Mouse (Mus musculus): ENCODE measurements around the gene Rnd2. TPM values are rescaled to one million over a fixed set of nuclear protein-coding genes. Genes with fewer than 3 reads are reported as not detected.
"Not testable (repeated sequence)": the region's sequence is repeated elsewhere in the genome, so short reads cannot be mapped to it uniquely, and the experiment has no call there.

Gene Rnd2
- polyA plus RNA-seq, 1 experiment: 0.09 TPM

DNA sequence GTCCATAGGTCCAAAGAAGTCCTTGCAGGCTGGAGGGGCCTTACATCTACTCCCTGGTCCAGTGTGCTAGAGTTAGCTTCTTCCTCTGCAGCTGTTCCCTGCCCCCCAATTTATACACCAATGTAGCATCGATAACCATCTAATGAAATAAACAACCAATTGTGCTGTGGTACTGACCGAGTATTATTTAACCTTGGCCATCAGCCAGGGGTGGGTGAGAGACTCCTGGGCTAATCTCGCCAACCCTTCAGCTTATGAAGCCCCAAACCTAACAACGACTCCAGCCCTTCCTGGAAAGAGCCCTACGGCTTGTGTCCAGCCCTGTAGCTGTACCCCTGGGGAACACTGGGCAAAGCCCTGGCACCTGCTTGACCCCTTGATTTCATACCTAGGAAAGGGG, 9.5 kb downstream of the Rnd2 start:
- H3K9me3 ChIP-seq (ENCODE audit: control insufficient read depth, low read length): no peaks in the 10 kb centered on the region
- no peak overlapping the region for H3K4me3 ChIP-seq (replicated peaks)
- H3K4me1 ChIP-seq (ENCODE audit: control insufficient read depth): peaks cover 2% of the 10 kb centered on the region; the same call in 1 of the 2 replicates
- TF ChIP-seq GATA1 (IDR thresholded peaks at IDR 0.05; ENCODE audit: low read length) (no peak), TAL1 (IDR thresholded peaks at IDR 0.05; ENCODE audit: low read length) (no peak)
- peaks cover 42% of the 10 kb centered on the region for H3K27me3 ChIP-seq (ENCODE audit: control insufficient read depth)
- no peaks in the 10 kb centered on the region for H3K36me3 ChIP-seq (ENCODE audit: control insufficient read depth)

DNA sequence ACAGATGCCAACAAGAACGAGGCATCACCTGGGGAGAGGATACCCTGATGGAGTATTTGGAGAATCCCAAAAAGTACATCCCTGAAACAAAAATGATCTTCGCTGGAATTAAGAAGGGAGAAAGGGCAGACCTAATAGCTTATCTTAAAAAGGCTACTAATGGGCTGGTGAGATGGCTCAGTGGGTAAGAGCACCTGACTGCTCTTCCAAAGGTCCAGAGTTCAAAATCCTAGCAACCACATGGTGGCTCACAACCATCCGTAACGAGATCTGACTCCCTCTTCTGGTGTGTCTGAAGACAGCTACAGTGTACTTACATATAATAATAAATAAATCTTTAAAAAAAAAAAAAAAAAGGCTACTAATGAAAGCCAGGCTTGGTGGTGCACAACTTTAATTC, 11.6 kb downstream of the Rnd2 start:
- not testable (repeated sequence) for H3K4me1 ChIP-seq (ENCODE audit: control insufficient read depth); H3K9me3 ChIP-seq (ENCODE audit: control insufficient read depth, low read length); H3K36me3 ChIP-seq (ENCODE audit: control insufficient read depth); H3K4me3 ChIP-seq (replicated peaks)
- H3K27me3 ChIP-seq (ENCODE audit: control insufficient read depth): peaks cover 22% of the 10 kb centered on the region

DNA sequence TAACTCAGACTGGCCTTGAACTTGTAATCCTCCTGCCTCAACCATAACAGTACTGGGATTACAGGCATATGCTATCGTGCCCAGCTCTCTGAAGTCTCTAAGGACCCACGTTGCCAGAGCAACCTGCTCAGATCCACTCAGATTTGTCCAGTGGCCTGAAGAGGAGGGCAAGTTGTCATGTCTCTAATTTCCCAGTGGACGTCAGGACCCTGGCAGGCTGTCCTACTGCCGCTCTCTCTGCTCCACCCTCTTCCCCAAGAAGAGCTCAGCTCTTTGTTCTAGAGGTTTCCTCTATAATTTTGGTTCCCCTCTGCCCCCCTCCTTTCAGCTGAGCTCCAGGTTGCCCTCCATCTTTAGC, 12.4 kb downstream of the Rnd2 start:
- no peaks in the 10 kb centered on the region for H3K9me3 ChIP-seq (ENCODE audit: control insufficient read depth, low read length)
- H3K4me3 ChIP-seq (replicated peaks): no peak overlapping the region
- no peaks in the 10 kb centered on the region for H3K36me3 ChIP-seq (ENCODE audit: control insufficient read depth)
- H3K4me1 ChIP-seq (ENCODE audit: control insufficient read depth): peaks cover 11% of the 10 kb centered on the region
- H3K27me3 ChIP-seq (ENCODE audit: control insufficient read depth): peaks cover 15% of the 10 kb centered on the region
- TF ChIP-seq GATA1 (IDR thresholded peaks at IDR 0.05; ENCODE audit: low read length) (no peak), TAL1 (IDR thresholded peaks at IDR 0.05; ENCODE audit: low read length) (no peak)

DNA sequence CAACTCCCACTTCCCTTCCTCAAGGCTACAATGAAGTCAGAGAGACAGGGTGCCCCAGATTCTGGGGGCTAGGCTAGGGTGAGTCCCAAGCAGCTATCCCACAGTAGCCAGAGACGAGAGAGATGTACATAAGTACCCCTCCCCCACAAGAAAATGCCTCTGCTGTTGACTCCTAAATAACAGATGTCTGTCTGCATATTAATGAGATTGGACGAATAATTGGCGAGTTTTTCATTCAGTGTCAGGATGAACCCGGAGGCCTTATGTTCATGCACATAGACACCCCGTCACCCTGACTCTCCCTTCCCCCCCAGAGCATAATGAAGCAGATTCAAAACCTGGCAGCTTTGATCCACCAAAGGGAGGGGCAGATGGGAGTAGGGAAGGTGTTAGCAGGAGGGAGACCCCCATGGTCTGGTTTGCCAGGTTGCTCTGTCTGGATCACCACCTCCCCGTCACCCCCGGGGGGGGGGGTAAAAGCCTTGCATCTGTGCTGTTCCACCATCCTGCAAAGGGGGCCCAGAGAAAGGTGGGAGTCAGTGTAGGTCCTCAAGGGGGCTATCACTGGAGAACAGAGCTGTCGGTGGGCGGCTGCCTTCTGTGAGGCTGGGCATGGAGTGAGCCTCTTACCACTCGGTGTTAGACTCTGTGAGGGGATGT, 12.9 kb downstream of the Rnd2 start:
- Histone ChIP-seq H3K4me3 (replicated peaks) (no peak overlapping the region), H3K4me1 (ENCODE audit: control insufficient read depth) (peaks cover 11% of the 10 kb centered on the region), H3K36me3 (ENCODE audit: control insufficient read depth) (no peaks in the 10 kb centered on the region), H3K27me3 (ENCODE audit: control insufficient read depth) (peaks cover 10% of the 10 kb centered on the region), H3K9me3 (ENCODE audit: control insufficient read depth, low read length) (no peaks in the 10 kb centered on the region)
- no peak for TF ChIP-seq GATA1 (IDR thresholded peaks at IDR 0.05; ENCODE audit: low read length)

DNA sequence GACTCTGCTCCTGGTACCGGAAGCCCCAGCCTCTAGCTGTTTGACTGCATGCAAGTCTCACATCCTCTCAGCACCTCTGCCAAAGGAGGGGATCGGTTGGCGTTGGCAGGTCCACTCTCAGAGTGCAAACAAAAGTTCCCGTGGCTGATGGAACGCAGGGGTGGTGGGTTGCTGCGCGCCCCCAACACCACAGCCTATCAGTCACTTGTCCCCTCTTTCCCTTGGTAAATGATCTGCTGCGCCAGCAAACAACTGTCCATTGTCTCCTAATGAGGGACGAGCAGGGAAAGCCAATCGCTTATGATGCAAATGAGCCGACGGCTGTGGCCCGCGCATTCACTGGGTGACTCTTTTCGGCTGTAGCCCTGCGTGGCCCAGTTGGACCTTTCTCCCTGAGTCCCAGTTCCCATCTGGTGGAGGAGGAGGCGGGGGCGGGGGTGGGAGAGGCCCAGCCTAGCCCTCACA, 14.4 kb downstream of the Rnd2 start:
- TF ChIP-seq TAL1 (IDR thresholded peaks at IDR 0.05; ENCODE audit: low read length) (no peak), GATA1 (IDR thresholded peaks at IDR 0.05; ENCODE audit: low read length) (no peak)
- Histone ChIP-seq H3K4me3 (replicated peaks) (no peak overlapping the region), H3K9me3 (ENCODE audit: control insufficient read depth, low read length) (no peaks in the 10 kb centered on the region), H3K4me1 (ENCODE audit: control insufficient read depth) (peaks cover 20% of the 10 kb centered on the region), H3K36me3 (ENCODE audit: control insufficient read depth) (no peaks in the 10 kb centered on the region), H3K27me3 (ENCODE audit: control insufficient read depth) (peaks cover 6% of the 10 kb centered on the region)

DNA sequence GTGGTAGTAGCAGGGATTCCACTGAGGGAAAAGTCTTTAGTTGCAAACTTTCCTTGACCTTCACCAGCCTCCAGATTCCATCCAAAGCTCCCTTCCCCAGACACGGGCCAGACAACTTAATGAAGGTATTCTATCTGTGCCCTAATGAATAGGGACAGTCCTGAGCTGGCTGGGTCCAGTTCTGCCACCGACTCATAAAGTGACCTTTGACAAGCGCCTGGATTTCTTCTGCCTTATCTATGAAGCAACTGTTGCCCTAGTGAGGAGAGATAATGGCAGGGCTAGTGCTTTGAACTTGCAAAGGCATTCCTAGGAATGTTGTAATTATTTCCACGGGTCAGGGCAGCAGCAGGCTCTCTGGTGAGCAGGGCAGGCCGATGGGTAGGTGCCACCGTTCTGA, 16.1 kb downstream of the Rnd2 start:
- peaks cover 6% of the 10 kb centered on the region for H3K27me3 ChIP-seq (ENCODE audit: control insufficient read depth)
- TF ChIP-seq TAL1 (IDR thresholded peaks at IDR 0.05; ENCODE audit: low read length) (no peak), GATA1 (IDR thresholded peaks at IDR 0.05; ENCODE audit: low read length) (no peak)
- no peaks in the 10 kb centered on the region for H3K9me3 ChIP-seq (ENCODE audit: control insufficient read depth, low read length)
- no peaks in the 10 kb centered on the region; the same call in 1 of the 2 replicates for H3K36me3 ChIP-seq (ENCODE audit: control insufficient read depth)
- no peak overlapping the region for H3K4me3 ChIP-seq (replicated peaks)
- H3K4me1 ChIP-seq (ENCODE audit: control insufficient read depth): peaks cover 37% of the 10 kb centered on the region

DNA sequence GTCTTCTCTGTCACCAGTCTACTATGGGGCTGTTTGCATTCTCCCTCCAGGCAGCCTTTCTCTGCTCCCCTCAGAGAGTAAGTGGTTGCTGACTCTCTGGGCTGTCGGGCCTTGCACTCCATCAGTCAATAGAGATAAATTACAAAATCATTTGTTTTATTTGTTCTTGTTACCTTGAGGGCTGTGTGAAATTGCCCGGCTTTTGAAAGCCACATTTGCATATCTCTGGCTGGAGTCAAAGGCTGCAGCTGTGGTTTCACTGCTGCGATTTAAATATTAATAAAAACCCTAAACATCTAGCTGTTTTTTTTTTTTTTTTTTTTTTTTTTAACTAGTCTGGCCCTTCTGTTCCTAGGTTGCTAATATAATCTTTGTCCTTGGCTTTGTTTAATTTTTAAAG, 19.0 kb downstream of the Rnd2 start:
- H3K4me3 ChIP-seq (replicated peaks): no peak overlapping the region
- TF ChIP-seq TAL1 (IDR thresholded peaks at IDR 0.05; ENCODE audit: low read length) (no peak), GATA1 (IDR thresholded peaks at IDR 0.05; ENCODE audit: low read length) (no peak)
- H3K9me3 ChIP-seq (ENCODE audit: control insufficient read depth, low read length): no peaks in the 10 kb centered on the region
- H3K36me3 ChIP-seq (ENCODE audit: control insufficient read depth): peaks cover 28% of the 10 kb centered on the region
- peaks cover 5% of the 10 kb centered on the region for H3K27me3 ChIP-seq (ENCODE audit: control insufficient read depth)
- H3K4me1 ChIP-seq (ENCODE audit: control insufficient read depth): peaks cover 49% of the 10 kb centered on the region

DNA sequence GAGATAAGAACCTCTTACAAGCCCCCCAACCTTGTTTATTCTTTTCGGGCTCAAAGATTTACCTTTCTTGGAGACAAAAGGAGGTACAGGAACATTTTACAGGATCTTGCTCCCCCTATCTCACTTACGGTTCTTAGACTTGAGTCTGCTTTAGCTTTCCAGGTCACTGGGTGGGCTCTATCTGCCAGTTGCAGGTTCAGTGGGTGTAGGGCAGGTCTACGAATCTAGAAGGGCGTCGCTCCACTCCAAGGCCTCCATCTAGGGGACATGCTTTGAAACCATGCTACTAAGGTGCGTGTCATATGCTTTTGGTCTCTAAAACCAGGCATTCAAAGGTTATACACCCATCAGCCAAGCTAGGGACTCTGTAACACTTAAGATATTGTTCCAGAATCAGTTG, 19.4 kb downstream of the Rnd2 start:
- no peaks in the 10 kb centered on the region for H3K9me3 ChIP-seq (ENCODE audit: control insufficient read depth, low read length)
- peaks cover under 1% of the 10 kb centered on the region for H3K27me3 ChIP-seq (ENCODE audit: control insufficient read depth)
- peaks cover 33% of the 10 kb centered on the region for H3K36me3 ChIP-seq (ENCODE audit: control insufficient read depth)
- TF ChIP-seq GATA1 (IDR thresholded peaks at IDR 0.05; ENCODE audit: low read length): no peak
- peaks cover 48% of the 10 kb centered on the region for H3K4me1 ChIP-seq (ENCODE audit: control insufficient read depth)
- no peak overlapping the region for H3K4me3 ChIP-seq (replicated peaks)

DNA sequence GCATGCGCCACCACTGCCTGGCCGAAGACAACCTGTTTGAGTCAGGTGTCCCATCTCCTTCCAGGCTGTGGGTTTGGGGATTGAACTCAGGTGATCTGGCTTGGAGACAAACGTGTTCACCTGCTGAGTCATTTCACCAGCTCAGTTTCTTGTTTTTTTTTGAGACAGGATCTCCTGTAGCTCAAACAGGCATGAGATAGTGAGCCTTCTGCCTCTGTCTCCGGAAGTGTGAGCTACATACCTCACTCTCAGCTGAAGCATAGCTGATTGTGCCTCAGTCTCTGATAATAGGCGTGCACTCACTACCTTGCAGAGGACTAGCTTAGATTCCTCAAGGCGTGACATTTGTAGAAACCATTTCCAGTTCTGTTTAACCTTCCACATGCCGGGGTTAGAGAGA, 20.0 kb downstream of the Rnd2 start:
- H3K36me3 ChIP-seq (ENCODE audit: control insufficient read depth): peaks cover 38% of the 10 kb centered on the region
- H3K4me3 ChIP-seq (replicated peaks): no peak overlapping the region
- H3K9me3 ChIP-seq (ENCODE audit: control insufficient read depth, low read length): no peaks in the 10 kb centered on the region
- TF ChIP-seq GATA1 (IDR thresholded peaks at IDR 0.05; ENCODE audit: low read length) (no peak), TAL1 (IDR thresholded peaks at IDR 0.05; ENCODE audit: low read length) (no peak)
- no peaks in the 10 kb centered on the region for H3K27me3 ChIP-seq (ENCODE audit: control insufficient read depth)
- peaks cover 47% of the 10 kb centered on the region for H3K4me1 ChIP-seq (ENCODE audit: control insufficient read depth)

DNA sequence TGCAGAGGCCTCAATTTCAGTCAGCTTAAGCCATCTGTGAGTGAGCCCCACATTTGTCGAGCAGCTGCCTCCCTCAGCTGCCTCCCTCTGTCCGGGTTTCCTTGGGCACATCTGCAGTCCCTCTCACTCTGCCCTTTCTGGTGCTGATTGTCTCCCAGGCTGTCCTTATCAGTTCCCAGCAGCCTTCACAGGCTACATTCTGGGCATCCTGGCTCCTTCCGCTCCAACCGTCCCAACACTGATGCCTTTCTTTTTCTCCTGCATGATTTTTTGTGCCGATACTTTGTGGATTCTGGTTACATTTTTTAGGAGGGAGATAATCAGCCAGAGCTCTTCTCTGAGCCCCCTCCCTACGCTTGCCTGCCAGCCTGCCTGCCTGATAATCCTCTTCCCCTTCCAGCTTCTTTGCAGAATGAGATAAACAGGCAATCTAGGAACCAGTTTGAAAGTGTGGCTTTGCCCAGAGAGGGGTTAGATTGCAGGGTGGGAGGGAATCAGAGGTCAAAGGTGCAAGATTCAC, 20.8 kb downstream of the Rnd2 start:
- Histone ChIP-seq H3K4me3 (replicated peaks) (peak overlapping the region; percentile 34), H3K36me3 (ENCODE audit: control insufficient read depth) (peaks cover 46% of the 10 kb centered on the region), H3K4me1 (ENCODE audit: control insufficient read depth) (peaks cover 46% of the 10 kb centered on the region), H3K9me3 (ENCODE audit: control insufficient read depth, low read length) (no peaks in the 10 kb centered on the region), H3K27me3 (ENCODE audit: control insufficient read depth) (no peaks in the 10 kb centered on the region)
- TF ChIP-seq TAL1 (IDR thresholded peaks at IDR 0.05; ENCODE audit: low read length): peak; percentile 85
- peak; percentile 81 for TF ChIP-seq GATA1 (IDR thresholded peaks at IDR 0.05; ENCODE audit: low read length)

Measured in erythroblast, embryonic 14.5 days (primary cell).